8 mouse cellular contexts compared by ENCODE assay signal in genomic region chr14:45530364-45531345, GRCm38 (mm10). TPM values are rescaled to one million over a fixed set of nuclear protein-coding genes. Genes with fewer than 3 reads are reported as not detected.
DNase-seq lines count a peak whose midpoint lies in the region; ATAC-seq and TF ChIP-seq lines count a peak whose summit lies in the region.

No protein-coding gene starts in this region.

- peak overlapping the region; percentile 74 for H3K9ac ChIP-seq in heart, adult 2 months (ENCODE audit: low read depth, low read length)
- H3K9ac ChIP-seq in embryonic facial prominence, embryonic 12.5 days: peak overlapping the region; percentile 85
- peak overlapping the region; percentile 86 for H3K9ac ChIP-seq in hindbrain, embryonic 14.5 days
- peak overlapping the region; percentile 86 for H3K9ac ChIP-seq in lung, postnatal 0 days (replicated peaks; ENCODE audit: low read depth)

- no peaks in the 10 kb centered on the region for H3K27me3 ChIP-seq in heart, adult 2 months (ENCODE audit: control insufficient read depth, insufficient read depth, low read length)
- no peaks in the 10 kb centered on the region for H3K27me3 ChIP-seq in E14TG2a.4 (ENCODE audit: insufficient read depth, low read length)
- no peaks in the 10 kb centered on the region for H3K27me3 ChIP-seq in embryonic facial prominence, embryonic 12.5 days
- no peaks in the 10 kb centered on the region for H3K27me3 ChIP-seq in hindbrain, embryonic 14.5 days (ENCODE audit: control insufficient read depth, insufficient read depth, low read length)
- no peaks in the 10 kb centered on the region for H3K27me3 ChIP-seq in lung, postnatal 0 days (replicated peaks; ENCODE audit: insufficient read depth, low read length)

- 1% methylated on average over 37 of the region's 37 CpGs for WGBS in heart, adult 2 months
- WGBS in embryonic facial prominence, embryonic 12.5 days: 1% methylated on average over 37 of the region's 37 CpGs
- WGBS in hindbrain, embryonic 14.5 days: under 1% methylated on average over 37 of the region's 37 CpGs
- WGBS in lung, postnatal 0 days: under 1% methylated on average over 32 of the region's 37 CpGs

- intact Hi-C loops in heart, adult 2 months (cut with DNase I): loop anchor here (2.0 kb wide), 1 partner anchor 74 kb away; no protein-coding TSS in a partner anchor
- intact Hi-C loops in heart, postnatal 14 days (cut with DNase I): loop anchor here (5.0 kb wide), 1 partner anchor 38 kb away; no protein-coding TSS in a partner anchor

- no peak for TF ChIP-seq CTCF in heart, adult 2 months (IDR thresholded peaks at IDR 0.05)
- TF ChIP-seq CTCF in E14TG2a.4 (conservative IDR thresholded peaks at IDR 0.05; ENCODE audit: low read length): no peak
- TF ChIP-seq CTCF in lung, postnatal 0 days (IDR thresholded peaks at IDR 0.05): peak; percentile 11; the same call in 1 of the 2 replicates

- no peak for TF ChIP-seq EP300 in heart, adult 2 months (IDR thresholded peaks at IDR 0.05; ENCODE audit: insufficient read depth, low read depth, low read length)
- TF ChIP-seq EP300 in lung, postnatal 0 days (IDR thresholded peaks at IDR 0.05): no peak

- H3K36me3 ChIP-seq in heart, adult 2 months (ENCODE audit: control insufficient read depth, insufficient read depth, low read length): peaks cover 19% of the 10 kb centered on the region
- peaks cover 8% of the 10 kb centered on the region; the same call in 1 of the 2 replicates for H3K36me3 ChIP-seq in E14TG2a.4 (ENCODE audit: insufficient read depth, low read length)
- H3K36me3 ChIP-seq in embryonic facial prominence, embryonic 12.5 days: no peaks in the 10 kb centered on the region
- H3K36me3 ChIP-seq in hindbrain, embryonic 14.5 days (replicated peaks; ENCODE audit: control insufficient read depth, insufficient read depth): no peaks in the 10 kb centered on the region
- no peaks in the 10 kb centered on the region for H3K36me3 ChIP-seq in lung, postnatal 0 days (ENCODE audit: insufficient read depth, low read length)

- H3K27ac ChIP-seq in heart, adult 2 months: peak overlapping the region; percentile 99
- peak overlapping the region; percentile 98 for H3K27ac ChIP-seq in embryonic facial prominence, embryonic 12.5 days
- peak overlapping the region; percentile 91 for H3K27ac ChIP-seq in hindbrain, embryonic 14.5 days
- peak overlapping the region; percentile 99 for H3K27ac ChIP-seq in lung, postnatal 0 days (ENCODE audit: low read length)

- peak overlapping the region; percentile 64 for H3K4me2 ChIP-seq in embryonic facial prominence, embryonic 12.5 days (replicated peaks)
- H3K4me2 ChIP-seq in hindbrain, embryonic 14.5 days (replicated peaks): peak overlapping the region; percentile 80
- H3K4me2 ChIP-seq in lung, postnatal 0 days (replicated peaks; ENCODE audit: low read depth, low read length): peak overlapping the region; percentile 70

- peaks cover 4% of the 10 kb centered on the region for H3K4me1 ChIP-seq in heart, adult 2 months (ENCODE audit: control insufficient read depth, insufficient read depth, low read length)
- peaks cover 32% of the 10 kb centered on the region for H3K4me1 ChIP-seq in E14TG2a.4 (replicated peaks; ENCODE audit: low read depth, low read length)
- H3K4me1 ChIP-seq in embryonic facial prominence, embryonic 12.5 days: peaks cover 18% of the 10 kb centered on the region
- H3K4me1 ChIP-seq in hindbrain, embryonic 14.5 days (replicated peaks; ENCODE audit: control insufficient read depth, insufficient read depth, low read length): peaks cover 27% of the 10 kb centered on the region
- H3K4me1 ChIP-seq in lung, postnatal 0 days (ENCODE audit: insufficient read depth, low read depth, low read length): peaks cover 6% of the 10 kb centered on the region

- peak; percentile 73 for TF ChIP-seq POLR2A in heart, adult 2 months (IDR thresholded peaks at IDR 0.05; ENCODE audit: insufficient read depth, low read depth, low read length)

- no peaks in the 10 kb centered on the region for H3K9me3 ChIP-seq in E14TG2a.4 (ENCODE audit: low read length)
- H3K9me3 ChIP-seq in embryonic facial prominence, embryonic 12.5 days: no peaks in the 10 kb centered on the region
- no peaks in the 10 kb centered on the region for H3K9me3 ChIP-seq in hindbrain, embryonic 14.5 days (ENCODE audit: control insufficient read depth, low read length)
- H3K9me3 ChIP-seq in lung, postnatal 0 days (ENCODE audit: low read length): no peaks in the 10 kb centered on the region

- DNase-seq in heart, adult 2 months: no peak
- DNase-seq in heart, postnatal 14 days: no peak
- peak; percentile 54 for DNase-seq in hindbrain, embryonic 14.5 days (ENCODE audit: low spot score)
- peak; percentile 68 for DNase-seq in lung, postnatal 0 days (ENCODE audit: low spot score)
- DNase-seq in T-cell, adult 2 months (ENCODE audit: low spot score): no peak

- peaks cover 2% of the 10 kb centered on the region; the same call in 1 of the 2 replicates for H3K79me2 ChIP-seq in heart, adult 2 months (replicated peaks; ENCODE audit: control insufficient read depth, insufficient read depth, low read length)

- H3K4me3 ChIP-seq in heart, adult 2 months: peak overlapping the region; percentile 76
- peak overlapping the region; percentile 95 for H3K4me3 ChIP-seq in E14TG2a.4 (replicated peaks; ENCODE audit: low read length)
- H3K4me3 ChIP-seq in embryonic facial prominence, embryonic 12.5 days: peak overlapping the region; percentile 81
- H3K4me3 ChIP-seq in hindbrain, embryonic 14.5 days (replicated peaks; ENCODE audit: low read length): peak overlapping the region; percentile 72
- H3K4me3 ChIP-seq in lung, postnatal 0 days (ENCODE audit: low read depth, low read length): peak overlapping the region; percentile 88

- peak; percentile 6; the same call in 1 of the 2 replicates for ATAC-seq in embryonic facial prominence, embryonic 12.5 days (ENCODE audit: insufficient number of reproducible peaks, insufficient read depth, low FRiP score, low TSS enrichment)
- peak; percentile 22 for ATAC-seq in hindbrain, embryonic 14.5 days (ENCODE audit: low FRiP score)
- ATAC-seq in lung, postnatal 0 days: peak; percentile 22
- no peak for ATAC-seq in inflammation-experienced regulatory T-cells, adult 6 months

RNA-seq across cellular contexts. Expression of gene Fermt2, which starts 0.7 kb away (rescaled TPM):
- 100 to 1,000 TPM; 230 to 250 TPM for total RNA-seq in heart, adult 2 months (2021)
- polyA plus RNA-seq in heart, adult 2 months (2012; rRNA removed): 80.7 and 175 TPM in 2 replicates
- total RNA-seq in heart, postnatal 14 days (2021): 100 to 1,000 TPM; 269 to 291 TPM
- polyA plus RNA-seq in embryonic facial prominence, embryonic 12.5 days (2016; fragmentation: Nextera tagmentation; extraction: Ambion mirVana): 95.6 and 111 TPM in 2 replicates
- polyA plus RNA-seq in hindbrain, embryonic 14.5 days (2014; fragmentation: Nextera tagmentation; extraction: Ambion mirVana): 63.9 and 71.1 TPM in 2 replicates
- 362 and 383 TPM in 2 replicates for polyA plus RNA-seq in lung, postnatal 0 days (2015; fragmentation: Nextera tagmentation; extraction: Ambion mirVana)
- not detected for polyA plus RNA-seq in inflammation-experienced regulatory T-cells, adult 6 months (2017; shearing (Covaris generic))

Comparison
In these comparisons a context has a peak if more than half of its experiments do, and no peak if none do; other contexts are left out.
1. DNase-seq: peak in hindbrain, embryonic 14.5 days (single experiment) and lung, postnatal 0 days (single experiment); none in heart, adult 2 months (0 of 2), heart, postnatal 14 days (0 of 2) and T-cell, adult 2 months (single experiment).
2. RNA of gene Fermt2, which starts 0.7 kb away (polyA plus RNA-seq): 362 to 383 TPM in lung, postnatal 0 days, 95.6 to 111 TPM in embryonic facial prominence, embryonic 12.5 days, 80.7 to 175 TPM in heart, adult 2 months and 63.9 to 71.1 TPM in hindbrain, embryonic 14.5 days; not detected in inflammation-experienced regulatory T-cells, adult 6 months; every median in the first group is over 10 times any median in the second.
3. Peak in every context shown above with its lines, with median percentiles within 50 percentile points of each other: H3K27ac ChIP-seq, H3K4me3 ChIP-seq, H3K9ac ChIP-seq and H3K4me2 ChIP-seq.